Mouse (Mus musculus) G1E (cell line): ENCODE data around the gene Psmb9.

Experiments
- CTCF ChIP-seq: IDR thresholded peaks from 2 replicates; pipeline ENCODE4 v1.5.1; 2012; ENCODE audit warnings: low read depth, low read length, inconsistent platforms, mixed read lengths
- POLR2AphosphoS5 ChIP-seq: IDR thresholded peaks from 2 replicates; pipeline ENCODE4 v1.6.1; 2012; ENCODE audit warnings: low read depth, low read length, inconsistent platforms; ENCODE audit not compliant: insufficient replicate concordance

- TF ChIP-seq CTCF (no peak), POLR2AphosphoS5 (no peak)
These were observed 446 bp upstream of the Psmb9 start for GRCm38 (mm10) chr17:34188010-34188409.
